Mouse (Mus musculus): ENCODE measurements at regions not wholly inside any gene's neighbourhood (a gene's known extent, or its start where the extent isn't known, plus 50 kb on each side); places are given as distances from the start of the nearest gene placed in this dataset.

DNA sequence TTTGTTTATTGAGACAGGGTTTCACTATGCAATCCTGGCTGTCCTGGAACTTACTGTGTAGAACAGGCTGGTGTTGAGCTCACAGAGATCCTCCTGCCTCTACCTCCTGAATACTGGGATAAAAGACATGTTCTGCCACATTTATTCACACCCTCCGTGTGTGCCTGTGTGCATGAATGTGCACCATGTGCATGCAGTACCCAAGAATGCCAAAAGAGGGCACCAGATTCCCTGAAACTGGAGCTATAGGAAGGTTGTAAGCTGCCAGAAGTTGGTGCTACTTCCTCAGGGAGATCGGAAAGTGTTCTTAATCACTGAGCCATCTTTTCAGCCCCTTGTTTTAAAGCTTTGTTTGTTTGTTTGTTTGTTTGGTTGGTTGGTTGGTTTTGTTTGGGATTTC, 155.3 kb upstream of the Atp6ap2 start:
- ChIA-PET POLR2A (interaction anchor here in 2 of 4 experiments (0.7 to 1.0 kb wide), 2 partner anchors 14 to 99 kb away, joined by 3 to 4 read pairs; no protein-coding TSS in a partner anchor), CTCF (interaction anchor here in 3 of 4 experiments (0.6 to 1.3 kb wide), 4 partner anchors 106 to 825 kb away, joined by 3 to 8 read pairs (median 4); no protein-coding TSS in a partner anchor)

DNA sequence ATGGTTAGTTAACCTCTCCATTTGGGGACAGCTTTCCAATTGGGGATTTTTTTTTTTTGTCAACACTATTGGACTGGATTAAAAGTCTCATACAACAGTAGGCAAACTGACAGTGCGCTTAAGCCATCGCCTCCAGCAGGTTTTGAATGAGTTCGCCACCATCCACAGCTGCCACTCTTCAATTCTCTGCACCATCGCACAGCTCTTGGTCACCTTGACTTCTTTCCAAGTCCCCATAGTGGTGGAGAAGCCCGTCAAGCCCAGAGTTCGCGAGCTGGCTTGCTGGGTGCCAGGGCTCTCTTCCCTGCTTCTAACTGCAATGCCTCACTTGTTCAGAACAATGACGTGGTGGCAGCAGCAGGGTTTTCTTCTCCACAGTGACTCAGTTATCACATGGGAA, 151.9 kb upstream of the Atp6ap2 start:
- ChIA-PET POLR2A (interaction anchor here in 1 of 4 experiments (1.3 kb wide), 1 partner anchor 11 kb away, joined by 3 read pairs; no protein-coding TSS in a partner anchor), CTCF (no interaction called here)

DNA sequence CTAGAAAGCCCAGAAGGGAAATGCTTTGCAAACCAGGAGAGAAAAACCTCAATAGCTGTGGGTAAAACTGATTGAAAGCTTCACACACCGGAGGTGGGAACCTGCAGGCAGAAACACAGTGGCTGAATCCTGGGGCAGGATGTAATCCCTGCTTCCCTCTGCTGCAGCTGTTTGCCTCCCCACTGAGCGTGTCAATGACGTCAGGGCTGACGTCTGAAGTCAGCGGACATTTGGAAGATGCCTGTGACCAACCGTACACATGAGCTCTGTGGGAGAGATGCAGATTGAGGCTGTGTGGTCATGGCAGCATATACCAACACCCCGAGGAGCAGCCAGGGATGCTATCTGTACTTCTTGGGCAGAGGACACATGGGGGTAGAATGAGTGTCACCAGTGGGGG, 151.5 kb upstream of the Atp6ap2 start:
- CTCF ChIA-PET = no interaction called here
- POLR2A ChIA-PET = interaction anchor here in 1 of 4 experiments (1.3 kb wide), 1 partner anchor 11 kb away, joined by 3 read pairs; no protein-coding TSS in a partner anchor

DNA sequence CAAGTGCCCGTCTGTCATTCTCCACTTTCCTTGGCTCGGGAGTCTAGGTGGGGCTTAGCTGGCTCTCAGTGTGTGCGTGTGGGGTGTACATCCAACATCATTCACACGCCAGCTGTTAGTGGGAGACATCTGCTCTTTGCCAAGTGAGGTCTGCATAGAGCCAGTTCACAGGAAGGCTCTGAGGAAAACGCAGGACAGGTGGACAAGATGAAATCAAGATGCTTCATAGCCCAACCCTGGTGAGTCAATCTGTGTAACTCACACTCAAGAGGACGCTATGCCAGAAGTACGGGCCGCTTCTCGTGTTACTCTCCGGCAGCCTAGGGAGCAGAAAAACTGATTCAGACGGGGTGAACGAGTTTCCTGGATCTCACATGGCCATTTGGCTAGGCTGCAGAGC, 148.2 kb upstream of the Atp6ap2 start:
- POLR2A ChIA-PET = no interaction called here
- CTCF ChIA-PET = interaction anchor here in 1 of 4 experiments (0.5 kb wide), 1 partner anchor 187 kb away, joined by 3 read pairs; no protein-coding TSS in a partner anchor

DNA sequence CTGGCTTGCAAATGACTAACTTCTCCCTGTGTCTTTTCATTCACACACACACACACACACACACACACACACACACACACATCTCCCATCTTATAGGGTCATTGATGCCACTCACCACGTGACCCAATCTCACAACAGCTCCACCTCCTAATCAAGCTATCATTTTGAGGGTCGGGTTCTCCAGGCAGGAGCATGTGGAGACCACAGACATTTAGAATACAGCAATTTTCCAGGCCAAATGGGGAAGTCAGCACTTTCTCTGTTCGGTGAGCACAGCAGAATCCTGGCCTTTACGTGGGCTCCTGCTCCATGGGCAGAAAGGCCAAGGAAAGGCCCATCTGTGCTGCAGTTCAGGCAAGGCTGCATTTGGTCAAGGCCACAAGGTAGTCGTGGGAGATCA, 143.8 kb upstream of the Atp6ap2 start:
- ChIA-PET POLR2A (no interaction called here), CTCF (no interaction called here)

DNA sequence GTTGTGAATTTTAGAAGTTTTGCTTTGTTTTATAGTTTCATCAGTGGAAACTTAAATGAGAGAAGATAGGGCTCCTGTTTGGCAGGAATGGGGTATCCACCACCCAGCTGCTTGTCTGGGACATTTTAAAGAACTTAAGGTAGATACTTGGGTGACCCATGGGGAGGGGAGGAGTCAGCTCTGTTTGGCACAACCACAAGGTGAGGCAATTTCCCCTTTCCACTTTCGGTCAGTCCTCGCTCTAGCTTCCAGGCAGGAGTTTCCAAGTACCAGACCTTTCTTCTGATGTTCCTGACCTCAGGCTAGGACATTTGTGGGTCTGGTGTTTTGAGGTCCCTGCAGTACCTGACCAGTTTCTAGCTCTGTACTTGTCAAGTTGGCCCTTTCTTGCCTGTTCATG, 142.5 kb upstream of the Atp6ap2 start:
- ChIA-PET CTCF (interaction anchor here in 1 of 4 experiments (0.6 kb wide), 1 partner anchor 96 kb away, joined by 3 read pairs; no protein-coding TSS in a partner anchor), POLR2A (no interaction called here)

DNA sequence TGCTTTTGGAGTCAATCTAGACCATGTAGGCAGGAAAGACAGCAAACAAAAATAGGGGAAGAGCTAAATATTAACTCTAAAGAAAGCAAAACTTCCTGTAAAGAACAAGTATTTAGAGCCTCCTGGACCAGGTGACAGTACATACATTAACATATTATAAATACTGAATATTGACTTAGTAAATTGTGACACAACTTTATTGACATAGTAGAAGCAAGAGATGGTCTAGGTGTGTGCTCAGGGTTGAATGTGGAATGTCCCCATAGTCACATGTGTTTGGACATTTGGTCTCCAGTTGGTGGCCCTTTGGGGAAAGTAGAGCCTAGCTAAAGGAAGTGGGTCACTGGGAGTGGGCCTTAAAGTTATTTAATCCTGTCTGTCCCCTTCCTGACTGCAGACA, 139.6 kb upstream of the Atp6ap2 start:
- ChIA-PET POLR2A (no interaction called here), CTCF (no interaction called here)

DNA sequence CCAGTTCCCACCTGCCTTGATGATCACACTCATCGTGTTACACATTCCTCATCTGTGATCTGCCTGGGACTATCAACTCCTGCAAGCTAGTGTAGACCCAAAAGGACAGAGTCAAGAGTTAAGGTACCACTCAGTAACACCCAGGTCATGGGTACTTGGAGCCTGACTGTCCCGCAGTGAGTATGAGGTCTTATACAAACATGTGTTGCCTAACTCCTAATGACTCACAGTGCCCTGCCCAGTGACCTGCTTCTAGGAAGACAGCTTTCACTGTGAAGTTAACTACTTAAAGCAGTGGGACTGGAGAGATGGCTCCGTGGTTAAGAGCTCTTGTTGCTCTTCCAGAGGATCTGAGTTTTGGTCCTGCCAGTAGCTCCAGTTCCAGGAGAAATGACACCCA, 137.9 kb upstream of the Atp6ap2 start:
- CTCF ChIA-PET = no interaction called here
- POLR2A ChIA-PET = interaction anchor here in 1 of 4 experiments (0.6 kb wide), 1 partner anchor 216 kb away, joined by 3 read pairs; no protein-coding TSS in a partner anchor

DNA sequence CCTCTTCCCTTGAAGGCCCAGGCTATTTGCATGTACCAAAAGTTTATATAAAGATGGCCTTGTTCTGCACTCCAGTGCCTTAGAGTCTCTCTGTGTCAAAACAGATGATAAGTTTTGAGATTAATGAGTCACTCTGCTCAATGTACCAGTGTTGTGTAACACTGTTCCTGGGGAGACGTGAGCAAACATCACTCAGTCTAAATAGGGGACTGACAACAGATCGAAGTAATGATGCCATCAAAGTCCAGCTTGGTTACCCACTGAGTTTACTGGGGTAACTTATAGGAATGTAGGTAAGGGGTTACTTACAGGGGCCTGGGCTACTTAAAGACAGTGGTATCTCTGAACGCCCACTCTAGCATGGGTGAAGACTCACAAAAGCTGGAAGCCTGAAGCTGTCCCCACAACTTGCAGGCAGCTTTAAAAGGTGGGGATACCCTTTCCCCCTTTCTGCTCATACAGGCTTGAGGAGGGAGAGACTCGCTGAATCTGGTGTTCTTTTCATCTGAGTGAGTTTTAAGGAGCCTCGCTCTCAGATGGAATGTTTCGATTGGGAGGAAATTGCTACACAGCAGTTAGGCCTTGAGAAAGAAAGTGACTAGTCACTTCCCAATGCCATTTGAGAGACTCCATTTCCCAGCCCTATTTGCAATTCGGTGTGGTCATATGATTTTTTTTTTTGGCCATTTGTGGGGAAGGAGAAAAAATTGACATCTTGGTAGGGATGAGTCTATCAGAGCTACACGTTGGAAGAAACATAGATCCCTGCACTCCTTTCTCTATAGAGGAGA, 134.4 kb upstream of the Atp6ap2 start:
- ChIA-PET CTCF (no interaction called here), POLR2A (no interaction called here)

DNA sequence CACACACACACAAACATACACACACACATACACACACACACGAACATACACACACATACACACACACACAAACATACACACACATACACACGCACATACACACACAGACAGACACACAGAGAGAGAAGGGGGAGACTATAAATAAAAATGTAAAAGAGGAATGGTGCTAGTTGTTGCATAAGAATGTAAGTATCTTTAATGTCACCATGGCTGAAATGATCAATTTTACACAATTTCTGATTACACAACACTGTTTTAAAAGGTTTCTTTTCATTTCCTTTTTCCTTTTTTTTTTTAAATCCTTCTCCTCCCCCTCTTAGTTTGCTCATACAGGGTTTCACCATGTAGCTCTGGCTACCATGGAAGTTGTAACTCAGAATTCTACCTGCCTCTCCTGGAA, 125.9 kb upstream of the Atp6ap2 start:
- POLR2A ChIA-PET = no interaction called here

DNA sequence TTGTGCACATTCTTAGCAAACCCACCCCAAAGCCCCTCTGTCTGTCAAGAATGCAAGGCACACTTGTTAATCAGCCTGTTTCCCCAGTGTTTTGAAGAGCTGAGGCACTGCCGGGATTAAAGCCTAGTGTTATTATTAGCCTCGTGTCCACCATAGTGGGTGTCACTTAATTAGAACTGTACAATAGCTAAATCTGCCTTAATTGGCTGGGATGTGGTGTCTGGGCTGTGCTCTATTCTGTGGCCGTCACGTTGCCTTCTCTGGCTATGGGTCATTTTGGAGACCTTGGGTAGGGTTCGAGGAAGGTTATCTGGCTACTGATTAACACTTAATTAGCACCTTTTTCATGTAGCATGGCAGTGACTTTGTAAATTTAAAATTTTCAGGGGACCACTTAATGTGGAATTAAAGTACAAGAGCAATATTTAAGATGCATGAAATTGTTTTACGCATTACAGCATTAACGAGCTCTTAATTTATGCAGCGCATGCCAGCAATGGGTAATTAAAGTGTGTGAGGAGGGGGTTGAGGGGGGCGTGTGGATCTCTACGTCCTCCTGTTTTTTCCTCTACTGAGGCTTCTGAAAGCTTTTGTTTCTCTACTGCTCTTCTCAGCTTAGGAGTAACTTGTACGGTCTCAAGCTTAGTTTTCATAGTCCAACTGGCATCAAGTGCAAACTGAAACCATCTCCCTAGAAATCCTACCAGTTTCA, 124.5 kb upstream of the Atp6ap2 start:
- ChIA-PET CTCF (no interaction called here), POLR2A (no interaction called here)

More for the DNA sequence above, 125.9 kb upstream of the Atp6ap2 start:
- CTCF ChIA-PET = interaction anchor here in 1 of 4 experiments (0.6 kb wide), 1 partner anchor 831 kb away, joined by 4 read pairs; no protein-coding TSS in a partner anchor

DNA sequence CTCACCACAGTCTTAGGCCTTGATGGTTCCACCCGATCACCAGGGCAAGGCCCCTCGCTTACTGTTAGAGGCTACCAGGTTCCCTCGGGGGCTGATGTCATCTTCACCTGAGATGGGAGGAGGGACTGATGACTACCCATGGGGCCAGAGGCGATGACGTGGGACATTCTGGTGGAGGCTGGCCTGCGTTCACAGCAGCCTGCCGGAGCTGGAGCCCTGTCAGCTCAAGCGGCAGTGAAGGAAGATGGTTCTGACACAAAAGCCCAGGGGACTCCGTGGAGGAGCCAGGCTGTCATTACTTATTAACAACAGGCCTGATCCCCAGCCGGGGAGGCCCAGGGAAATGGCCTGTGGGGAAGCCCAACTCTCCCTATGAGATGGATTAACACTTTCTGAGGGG, 121.3 kb upstream of the Atp6ap2 start:
- POLR2A ChIA-PET = interaction anchor here in 2 of 4 experiments (0.5 to 2.4 kb wide), 3 partner anchors 40 to 124 kb away, joined by 4 to 8 read pairs (median 4); no protein-coding TSS in a partner anchor
- CTCF ChIA-PET = no interaction called here

DNA sequence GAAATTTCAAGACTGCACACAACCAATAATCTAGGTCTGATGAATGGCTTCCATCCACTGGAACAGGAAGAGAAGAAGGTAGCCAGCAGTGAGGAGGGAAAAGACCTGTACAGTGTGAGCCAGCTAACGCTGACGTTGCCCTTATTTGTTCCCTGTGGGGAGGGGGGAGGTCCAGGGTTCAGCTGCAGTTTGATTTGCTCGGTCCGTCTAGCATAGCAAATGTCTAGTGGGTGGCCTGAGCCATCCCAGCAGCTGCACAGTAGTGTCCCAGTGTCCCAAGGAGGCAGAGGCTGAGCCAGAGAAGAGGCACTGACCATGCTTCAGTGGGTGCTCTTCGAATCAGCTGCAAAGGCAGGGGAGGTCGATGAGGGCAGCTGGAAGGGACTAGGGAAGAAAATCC, 120.7 kb upstream of the Atp6ap2 start:
- POLR2A ChIA-PET = interaction anchor here in 1 of 4 experiments (1.0 to 2.4 kb wide), 4 partner anchors 41 to 124 kb away, joined by 3 to 8 read pairs (median 4); partner anchors contain the start of gene Atp6ap2
- CTCF ChIA-PET = interaction anchor here in 3 of 4 experiments (0.8 to 1.0 kb wide), 3 partner anchors 74 to 1253 kb away, joined by 3 read pairs; no protein-coding TSS in a partner anchor

DNA sequence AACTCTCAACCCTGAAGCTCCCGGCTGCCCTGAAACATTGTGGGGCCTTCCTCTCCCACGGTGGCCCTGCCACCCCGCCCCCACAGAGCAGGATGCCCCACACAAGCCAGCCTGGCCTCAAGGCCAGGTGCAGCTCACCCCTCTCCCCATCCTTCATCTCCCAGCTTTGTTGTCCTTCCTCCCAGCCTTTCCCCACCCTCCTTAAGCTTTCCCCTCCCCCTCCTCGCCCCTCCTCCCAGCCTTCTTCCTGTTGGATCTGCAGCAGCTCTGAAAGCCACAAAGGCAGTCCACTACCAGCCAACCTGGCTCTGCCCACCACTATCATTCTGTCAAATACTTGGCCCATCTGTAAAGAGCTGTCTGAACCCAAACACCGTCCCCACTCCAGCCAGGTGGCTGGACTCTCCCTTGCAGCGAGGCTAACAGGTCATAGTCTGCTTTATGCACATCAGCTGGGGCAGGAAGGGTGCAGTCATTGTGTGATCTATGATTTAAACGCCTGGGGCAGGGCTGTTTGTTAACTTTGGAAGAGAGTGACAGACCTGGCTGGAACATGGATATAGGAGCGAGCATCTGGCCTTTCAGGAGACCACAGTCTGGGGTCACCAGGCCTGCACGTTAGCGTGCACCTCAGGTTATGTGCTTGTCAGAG, 119.9 kb upstream of the Atp6ap2 start:
- ChIA-PET POLR2A (interaction anchor here in 3 of 4 experiments (0.5 to 2.4 kb wide), 6 partner anchors 42 to 286 kb away, joined by 3 to 8 read pairs (median 4); partner anchors contain the start of gene Atp6ap2 (in 1 of the 3)), CTCF (interaction anchor here in 3 of 4 experiments (0.6 to 1.2 kb wide), 6 partner anchors 12 to 1254 kb away, joined by 3 to 4 read pairs (median 3); no protein-coding TSS in a partner anchor)

DNA sequence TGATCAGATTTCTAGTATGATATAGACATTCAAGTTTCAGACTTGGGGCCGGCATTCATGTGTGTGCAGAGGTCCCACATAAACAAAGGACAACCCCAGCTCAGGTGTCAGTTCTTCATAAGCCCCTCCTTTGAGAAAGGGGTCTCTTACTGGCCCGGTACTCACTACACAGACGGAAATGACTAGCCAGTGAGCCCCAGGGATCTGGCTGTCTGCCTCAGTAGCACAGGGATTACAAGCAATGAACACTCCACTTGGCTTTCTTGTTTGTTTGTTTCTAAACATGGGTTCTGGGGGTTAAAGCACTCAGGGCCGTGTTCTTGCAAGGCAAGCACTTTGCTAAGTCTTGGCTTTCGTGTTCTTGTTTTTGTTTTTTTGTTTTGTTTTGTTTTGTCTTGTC, 115.3 kb upstream of the Atp6ap2 start:
- ChIA-PET POLR2A (no interaction called here), CTCF (no interaction called here)

DNA sequence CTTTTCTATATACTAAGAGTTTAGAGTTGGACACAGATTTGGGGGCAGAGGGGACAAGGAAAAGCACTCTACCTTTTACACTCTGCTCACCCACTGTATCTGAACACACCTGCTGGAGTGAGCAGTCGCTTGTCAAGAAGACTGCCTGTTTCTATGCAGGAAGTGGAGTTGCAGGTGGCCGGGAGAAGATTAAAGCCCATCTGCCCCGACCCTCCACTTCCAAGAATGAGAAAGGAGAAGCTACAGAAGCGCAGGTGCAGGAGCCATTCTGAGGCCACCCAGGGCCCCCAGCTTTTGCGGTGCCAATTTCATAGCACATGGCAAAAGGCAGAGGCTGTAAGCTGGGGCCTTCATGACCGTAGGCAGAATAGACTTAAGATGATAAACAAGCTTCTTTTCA, 108.4 kb upstream of the Atp6ap2 start:
- CTCF ChIA-PET = no interaction called here
- POLR2A ChIA-PET = no interaction called here

DNA sequence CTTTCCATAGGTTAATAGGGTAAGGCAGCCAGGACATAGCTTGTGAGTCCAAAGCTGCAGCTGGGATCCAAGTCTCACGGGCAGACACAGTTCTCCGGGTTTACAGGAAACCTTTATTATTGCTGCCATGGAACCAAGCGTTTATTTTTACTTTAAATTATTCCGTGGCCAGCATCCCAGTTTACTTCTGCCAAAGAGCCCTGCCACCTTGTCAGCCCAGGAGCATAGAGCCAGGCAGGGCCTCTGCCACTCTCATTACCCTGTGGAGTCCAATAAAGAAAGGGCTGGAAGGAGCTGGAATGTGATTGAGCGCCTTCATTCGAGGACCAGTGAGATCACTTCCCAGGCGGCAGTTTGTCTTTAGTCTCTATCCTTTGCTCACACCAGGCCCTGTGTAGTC, 96.6 kb upstream of the Atp6ap2 start:
- POLR2A ChIA-PET = interaction anchor here in 1 of 4 experiments (0.6 kb wide), 1 partner anchor 53 kb away, joined by 7 read pairs; no protein-coding TSS in a partner anchor
- CTCF ChIA-PET = interaction anchor here in 1 of 4 experiments (0.6 kb wide), 1 partner anchor 24 kb away, joined by 5 read pairs; no protein-coding TSS in a partner anchor

DNA sequence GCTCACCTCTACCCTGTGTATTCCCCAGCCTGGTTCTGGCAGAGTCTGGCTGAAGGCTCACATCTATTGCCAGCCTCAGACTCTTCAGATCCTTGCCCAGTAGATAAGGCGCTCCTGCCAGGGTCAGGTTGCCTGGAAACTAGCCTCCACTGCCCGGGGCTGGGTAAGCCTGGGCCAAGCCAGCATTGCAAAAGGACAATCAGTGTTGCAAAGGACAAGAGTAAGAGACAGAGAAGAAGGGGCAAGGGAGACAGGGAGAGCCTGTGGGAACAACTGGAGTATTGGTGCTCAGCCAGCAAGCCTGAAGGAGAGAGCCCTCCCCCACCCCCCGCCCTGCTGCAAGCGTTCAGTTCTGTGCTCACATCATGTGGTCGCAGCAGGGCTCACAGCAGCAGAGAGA, 94.4 kb upstream of the Atp6ap2 start:
- ChIA-PET CTCF (interaction anchor here in 1 of 4 experiments (0.6 kb wide), 1 partner anchor 51 kb away, joined by 3 read pairs; no protein-coding TSS in a partner anchor), POLR2A (interaction anchor here in 1 of 4 experiments (0.5 kb wide), 1 partner anchor 66 kb away, joined by 9 read pairs; no protein-coding TSS in a partner anchor)

DNA sequence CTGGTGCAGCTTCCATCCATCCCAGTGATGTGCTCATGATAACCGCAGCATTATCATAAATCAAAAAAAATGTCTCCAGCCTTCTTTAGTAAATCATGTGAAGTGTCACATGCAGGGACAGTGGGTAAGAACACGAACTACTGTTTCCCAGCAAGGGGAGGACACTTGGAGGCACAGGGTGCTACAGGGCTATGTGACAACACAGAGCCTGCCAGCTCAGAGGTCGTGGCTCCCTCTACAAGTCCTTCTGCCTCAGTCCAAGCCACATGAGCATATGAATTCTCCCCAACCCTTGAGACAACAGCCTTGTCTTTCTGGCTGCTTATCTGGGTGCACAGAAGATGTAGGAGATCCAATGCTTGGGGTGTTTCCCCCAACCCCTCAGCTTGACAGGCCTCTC, 93.7 kb upstream of the Atp6ap2 start:
- POLR2A ChIA-PET = no interaction called here
- CTCF ChIA-PET = interaction anchor here in 1 of 4 experiments (0.6 kb wide), 1 partner anchor 50 kb away, joined by 3 read pairs; no protein-coding TSS in a partner anchor

Measured in embryonic stem cell, embryonic (primary cell).